Mouse (Mus musculus): ENCODE data around the gene Xlr3b. TPM values are rescaled to one million over a fixed set of nuclear protein-coding genes. Genes with fewer than 3 reads are reported as not detected.

Xlr3b gene
- polyA plus RNA-seq (2017; shearing (Covaris generic)), result 33.5 TPM

GRCm38 (mm10) chrX:73191934-73192333, at the start of gene Xlr3b:
Gene Xlr3b, plus strand, starts transcription at chrX:73192207.

GRCm38 (mm10) chrX:73148496-73148895, 43.5 kb upstream of the Xlr3b start, which contains the start of gene Xlr5b:
Gene Xlr5b, plus strand, starts transcription at chrX:73148796.

GRCm38 (mm10) chrX:73149350-73149749, 42.7 kb upstream of the Xlr3b start, which contains the start of gene DXBay18:
Gene DXBay18, minus strand, starts transcription at chrX:73149450.

GRCm38 (mm10) chrX:73176889-73177288, 15.1 kb upstream of the Xlr3b start, which contains the start of gene Spin2d:
Gene Spin2d, minus strand, starts transcription at chrX:73176989.

GRCm38 (mm10) chrX:73213819-73214564, 22.0 kb downstream of the Xlr3b start, which contains the start of gene Xlr4b:
Gene Xlr4b, plus strand, starts transcription at chrX:73214333.

GRCm38 (mm10) chrX:73227914-73228605, 36.1 kb downstream of the Xlr3b start, which contains the start of gene F8a:
Gene F8a, plus strand, starts transcription at chrX:73228291.

GRCm38 (mm10) chrX:73242821-73243325, 50.9 kb downstream of the Xlr3b start, which contains the start of gene Xlr4c:
Gene Xlr4c, minus strand, starts transcription at chrX:73243130.

Other genes starting within 250 kb of the Xlr3b start
- gene Zfp185, start 204.9 kb upstream of the Xlr3b start, polyA plus RNA-seq (2017; shearing (Covaris generic)), result not detected
- not detected for gene Pnma5, start 155.1 kb upstream of the Xlr3b start, polyA plus RNA-seq (2017; shearing (Covaris generic))
- not detected for gene Pnma3, start 127.4 kb upstream of the Xlr3b start, polyA plus RNA-seq (2017; shearing (Covaris generic))
- gene Xlr4a, start 109.7 kb upstream of the Xlr3b start, polyA plus RNA-seq (2017; shearing (Covaris generic)), result 72.5 TPM
- gene Xlr3a, start 95.1 kb upstream of the Xlr3b start, polyA plus RNA-seq (2017; shearing (Covaris generic)), result 3.0 TPM
- gene Gm14685, start 75.2 kb upstream of the Xlr3b start, polyA plus RNA-seq (2017; shearing (Covaris generic)), result 0.39 TPM
- not detected for gene Xlr5b, start 43.4 kb upstream of the Xlr3b start, polyA plus RNA-seq (2017; shearing (Covaris generic))
- gene DXBay18, start 42.8 kb upstream of the Xlr3b start, polyA plus RNA-seq (2017; shearing (Covaris generic)), result not detected
- gene Spin2d, start 15.2 kb upstream of the Xlr3b start, polyA plus RNA-seq (2017; shearing (Covaris generic)), result not detected
- gene Xlr4b, start 22.1 kb downstream of the Xlr3b start, polyA plus RNA-seq (2017; shearing (Covaris generic)), result 155 TPM
- gene F8a, start 36.1 kb downstream of the Xlr3b start, polyA plus RNA-seq (2017; shearing (Covaris generic)), result 15.8 TPM
- 66.2 TPM for gene Xlr4c, start 50.9 kb downstream of the Xlr3b start, polyA plus RNA-seq (2017; shearing (Covaris generic))
- not detected for gene Xlr3c, start 73.2 kb downstream of the Xlr3b start, polyA plus RNA-seq (2017; shearing (Covaris generic))
- not detected for gene Xlr5a, start 100.8 kb downstream of the Xlr3b start, polyA plus RNA-seq (2017; shearing (Covaris generic))
- not detected for gene Xlr5c, start 100.8 kb downstream of the Xlr3b start, polyA plus RNA-seq (2017; shearing (Covaris generic))
- not detected for gene Gm45015, start 144.6 kb downstream of the Xlr3b start, polyA plus RNA-seq (2017; shearing (Covaris generic))
- 12.1 TPM for gene Zfp275, start 150.4 kb downstream of the Xlr3b start, polyA plus RNA-seq (2017; shearing (Covaris generic))
- not detected for gene Gm18336, start 206.5 kb downstream of the Xlr3b start, polyA plus RNA-seq (2017; shearing (Covaris generic))
- gene Zfp92, start 218.9 kb downstream of the Xlr3b start, polyA plus RNA-seq (2017; shearing (Covaris generic)), result not detected
- gene Trex2, start 243.1 kb downstream of the Xlr3b start, polyA plus RNA-seq (2017; shearing (Covaris generic)), result not detected